Mouse (Mus musculus): ENCODE data around the gene Prss16. TPM values are rescaled to one million over a fixed set of nuclear protein-coding genes. Genes with fewer than 3 reads are reported as not detected.

Prss16 gene
- polyA plus RNA-seq, 1 experiment from 2014 or later: 0.51 TPM

- H3K4me2 ChIP-seq (replicated peaks; ENCODE audit: low read depth): peak overlapping the region; percentile 80
- no peak overlapping the region for H3K27ac ChIP-seq (replicated peaks)
- WGBS: 1% methylated on average over 45 of the region's 45 CpGs
- 0 out of 2 replicates have a peak, but pooled peaks cover 3% of the 10 kb centered on the region for H3K4me1 ChIP-seq (replicated peaks; ENCODE audit: control insufficient read depth, insufficient read depth)
- no peaks in the 10 kb centered on the region for H3K36me3 ChIP-seq (ENCODE audit: control insufficient read depth, insufficient read depth, low read length)
- H3K4me3 ChIP-seq (ENCODE audit: low read depth, low read length): peak overlapping the region; percentile 49
- DNase-seq (ENCODE audit: low spot score) (peak; percentile 62), ATAC-seq (ENCODE audit: low FRiP score, low TSS enrichment) (peak; percentile 83)
- H3K9me3 ChIP-seq (ENCODE audit: control insufficient read depth, low read length): no peaks in the 10 kb centered on the region
- H3K27me3 ChIP-seq (ENCODE audit: control insufficient read depth, insufficient read depth, low read length): peaks cover 29% of the 10 kb centered on the region; the same call in 1 of the 2 replicates
- TF ChIP-seq CTCF (IDR thresholded peaks at IDR 0.05; ENCODE audit: low read depth): no peak
- TF ChIP-seq EP300 (optimal IDR thresholded peaks at IDR 0.05): no peak
- peak overlapping the region; percentile 24 for H3K9ac ChIP-seq (ENCODE audit: low read length)
These were observed 3.8 kb downstream of the Prss16 start for GRCm38 (mm10) chr13:22005605-22006333.

GRCm38 (mm10) chr13:22001823-22002222, 7.7 kb downstream of the Prss16 start:
- Histone ChIP-seq H3K9ac (ENCODE audit: low read length) (no peak overlapping the region), H3K9me3 (ENCODE audit: control insufficient read depth, low read length) (no peaks in the 10 kb centered on the region), H3K4me2 (replicated peaks; ENCODE audit: low read depth) (no peak overlapping the region), H3K4me1 (replicated peaks; ENCODE audit: control insufficient read depth, insufficient read depth) (0 out of 2 replicates have a peak, but pooled peaks cover 3% of the 10 kb centered on the region), H3K27ac (replicated peaks) (no peak overlapping the region), H3K36me3 (ENCODE audit: control insufficient read depth, insufficient read depth, low read length) (no peaks in the 10 kb centered on the region), H3K27me3 (ENCODE audit: control insufficient read depth, insufficient read depth, low read length) (peaks cover 14% of the 10 kb centered on the region; the same call in 1 of the 2 replicates), H3K4me3 (ENCODE audit: low read depth, low read length) (no peak overlapping the region)
- ATAC-seq (ENCODE audit: low FRiP score, low TSS enrichment) (no peak), DNase-seq (ENCODE audit: low spot score) (no peak)
- TF ChIP-seq CTCF (IDR thresholded peaks at IDR 0.05; ENCODE audit: low read depth) (no peak), EP300 (optimal IDR thresholded peaks at IDR 0.05) (no peak)
- WGBS: 19% methylated on average over 5 of the region's 5 CpGs

GRCm38 (mm10) chr13:22001346-22001745, 8.2 kb downstream of the Prss16 start:
- H3K4me2 ChIP-seq (replicated peaks; ENCODE audit: low read depth): no peak overlapping the region
- H3K9me3 ChIP-seq (ENCODE audit: control insufficient read depth, low read length): no peaks in the 10 kb centered on the region
- TF ChIP-seq EP300 (optimal IDR thresholded peaks at IDR 0.05) (no peak), CTCF (IDR thresholded peaks at IDR 0.05; ENCODE audit: low read depth) (no peak)
- WGBS: 65% methylated on average over 2 of the region's 2 CpGs
- peaks cover 14% of the 10 kb centered on the region; the same call in 1 of the 2 replicates for H3K27me3 ChIP-seq (ENCODE audit: control insufficient read depth, insufficient read depth, low read length)
- no peak overlapping the region for H3K9ac ChIP-seq (ENCODE audit: low read length)
- ATAC-seq (ENCODE audit: low FRiP score, low TSS enrichment) (no peak), DNase-seq (ENCODE audit: low spot score) (no peak)
- no peak overlapping the region for H3K27ac ChIP-seq (replicated peaks)
- H3K4me1 ChIP-seq (replicated peaks; ENCODE audit: control insufficient read depth, insufficient read depth): no peaks in the 10 kb centered on the region
- no peaks in the 10 kb centered on the region for H3K36me3 ChIP-seq (ENCODE audit: control insufficient read depth, insufficient read depth, low read length)
- H3K4me3 ChIP-seq (ENCODE audit: low read depth, low read length): no peak overlapping the region

- no peak overlapping the region for H3K9ac ChIP-seq (ENCODE audit: low read length)
- H3K4me1 ChIP-seq (replicated peaks; ENCODE audit: control insufficient read depth, insufficient read depth): no peaks in the 10 kb centered on the region
- no peaks in the 10 kb centered on the region for H3K9me3 ChIP-seq (ENCODE audit: control insufficient read depth, low read length)
- H3K27me3 ChIP-seq (ENCODE audit: control insufficient read depth, insufficient read depth, low read length): peaks cover 13% of the 10 kb centered on the region; the same call in 1 of the 2 replicates
- TF ChIP-seq EP300 (optimal IDR thresholded peaks at IDR 0.05): no peak
- TF ChIP-seq CTCF (IDR thresholded peaks at IDR 0.05; ENCODE audit: low read depth): no peak
- H3K36me3 ChIP-seq (ENCODE audit: control insufficient read depth, insufficient read depth, low read length): no peaks in the 10 kb centered on the region
- H3K4me2 ChIP-seq (replicated peaks; ENCODE audit: low read depth): no peak overlapping the region
- H3K4me3 ChIP-seq (ENCODE audit: low read depth, low read length): no peak overlapping the region
- 40% methylated on average over 4 of the region's 4 CpGs for WGBS
- no peak overlapping the region for H3K27ac ChIP-seq (replicated peaks)
- DNase-seq (ENCODE audit: low spot score) (no peak), ATAC-seq (ENCODE audit: low FRiP score, low TSS enrichment) (no peak)
These were observed 10.4 kb downstream of the Prss16 start for GRCm38 (mm10) chr13:21999147-21999546.

GRCm38 (mm10) chr13:21998412-21998811, 11.1 kb downstream of the Prss16 start:
- Histone ChIP-seq H3K9me3 (ENCODE audit: control insufficient read depth, low read length) (no peaks in the 10 kb centered on the region), H3K4me2 (replicated peaks; ENCODE audit: low read depth) (no peak overlapping the region), H3K36me3 (ENCODE audit: control insufficient read depth, insufficient read depth, low read length) (no peaks in the 10 kb centered on the region), H3K9ac (ENCODE audit: low read length) (no peak overlapping the region), H3K27me3 (ENCODE audit: control insufficient read depth, insufficient read depth, low read length) (peaks cover 13% of the 10 kb centered on the region; the same call in 1 of the 2 replicates), H3K27ac (replicated peaks) (no peak overlapping the region), H3K4me1 (replicated peaks; ENCODE audit: control insufficient read depth, insufficient read depth) (no peaks in the 10 kb centered on the region), H3K4me3 (ENCODE audit: low read depth, low read length) (no peak overlapping the region)
- WGBS: 31% methylated on average over 3 of the region's 3 CpGs
- no peak for TF ChIP-seq EP300 (optimal IDR thresholded peaks at IDR 0.05)
- no peak for TF ChIP-seq CTCF (IDR thresholded peaks at IDR 0.05; ENCODE audit: low read depth)
- no peak for ATAC-seq (ENCODE audit: low FRiP score, low TSS enrichment)
- DNase-seq (ENCODE audit: low spot score): no peak

- Histone ChIP-seq H3K4me2 (replicated peaks; ENCODE audit: low read depth) (no peak overlapping the region), H3K4me1 (replicated peaks; ENCODE audit: control insufficient read depth, insufficient read depth) (no peaks in the 10 kb centered on the region), H3K9ac (ENCODE audit: low read length) (no peak overlapping the region), H3K27ac (replicated peaks) (no peak overlapping the region), H3K4me3 (ENCODE audit: low read depth, low read length) (no peak overlapping the region), H3K27me3 (ENCODE audit: control insufficient read depth, insufficient read depth, low read length) (peaks cover 16% of the 10 kb centered on the region; the same call in 1 of the 2 replicates), H3K36me3 (ENCODE audit: control insufficient read depth, insufficient read depth, low read length) (no peaks in the 10 kb centered on the region), H3K9me3 (ENCODE audit: control insufficient read depth, low read length) (no peaks in the 10 kb centered on the region)
- DNase-seq (ENCODE audit: low spot score) (no peak), ATAC-seq (ENCODE audit: low FRiP score, low TSS enrichment) (no peak)
- 7% methylated on average over 4 of the region's 4 CpGs for WGBS
- TF ChIP-seq EP300 (optimal IDR thresholded peaks at IDR 0.05): no peak
- no peak for TF ChIP-seq CTCF (IDR thresholded peaks at IDR 0.05; ENCODE audit: low read depth)
These were observed 11.7 kb downstream of the Prss16 start for GRCm38 (mm10) chr13:21997821-21998220.

Data from stomach, postnatal 0 days (tissue).